In genomic region chr11:119904621-119905286, GRCm38 (mm10) we compare ENCODE assay signal across 9 mouse cellular contexts. TPM values are rescaled to one million over a fixed set of nuclear protein-coding genes. Genes with fewer than 3 reads are reported as not detected.
DNase-seq lines count a peak whose midpoint lies in the region; ATAC-seq lines count a peak whose summit lies in the region.
"Had no signal": no experiment of that assay in that cellular context is flagged by ENCODE, and none has a peak within 500 bp of the region (broad histone marks: within the 10 kb centered on the region; RNA-seq: fewer than 3 reads in every experiment).

No protein-coding gene starts in this region.

- H3K27me3 ChIP-seq in forebrain, embryonic 16.5 days (replicated peaks; ENCODE audit: control insufficient read depth, insufficient read depth, low read length), result no peaks in the 10 kb centered on the region
- peaks cover 16% of the 10 kb centered on the region for H3K27me3 ChIP-seq in intestine, embryonic 15.5 days (replicated peaks)
- H3K27me3 ChIP-seq in limb, embryonic 10.5 days (ENCODE audit: low read depth, poor library complexity, severe bottlenecking), result peaks cover 30% of the 10 kb centered on the region; the same call in 1 of the 2 replicates
- 0 out of 2 replicates have a peak, but pooled peaks cover 4% of the 10 kb centered on the region for H3K27me3 ChIP-seq in midbrain, embryonic 15.5 days (replicated peaks)
- H3K27me3 ChIP-seq in splenic B cell, adult 2 months (ENCODE audit: control insufficient read depth, insufficient read depth, low read length, poor library complexity, severe bottlenecking), result no peaks in the 10 kb centered on the region

- no peak overlapping the region for H3K4me2 ChIP-seq in forebrain, embryonic 16.5 days (ENCODE audit: low read length)
- H3K4me2 ChIP-seq in intestine, embryonic 15.5 days (replicated peaks), result no peak overlapping the region
- H3K4me2 ChIP-seq in midbrain, embryonic 15.5 days, result no peak overlapping the region

- peak; percentile 82 for ATAC-seq in forebrain, embryonic 16.5 days
- ATAC-seq in intestine, embryonic 15.5 days, result peak; percentile 66
- ATAC-seq in midbrain, embryonic 15.5 days (replicated peaks), result peak; percentile 75

- H3K9ac ChIP-seq in forebrain, embryonic 16.5 days (replicated peaks; ENCODE audit: low read depth, low read length), result no peak overlapping the region
- H3K9ac ChIP-seq in intestine, embryonic 15.5 days, result no peak overlapping the region
- H3K9ac ChIP-seq in midbrain, embryonic 15.5 days, result no peak overlapping the region

- no peaks in the 10 kb centered on the region for H3K36me3 ChIP-seq in forebrain, embryonic 16.5 days (ENCODE audit: control insufficient read depth, insufficient read depth)
- H3K36me3 ChIP-seq in intestine, embryonic 15.5 days, result no peaks in the 10 kb centered on the region
- no peaks in the 10 kb centered on the region; the same call in 1 of the 2 replicates for H3K36me3 ChIP-seq in limb, embryonic 10.5 days
- H3K36me3 ChIP-seq in midbrain, embryonic 15.5 days (replicated peaks), result no peaks in the 10 kb centered on the region
- no peaks in the 10 kb centered on the region for H3K36me3 ChIP-seq in splenic B cell, adult 2 months (ENCODE audit: control insufficient read depth, insufficient read depth, low read length, poor library complexity, severe bottlenecking)

- DNase-seq in ovary, postnatal 36 days (ENCODE audit: low spot score), result peak; percentile 56
- DNase-seq in ovary, postnatal 10 days (ENCODE audit: low spot score), result no peak
- DNase-seq in cerebellum, adult 11-12 months, result peak; percentile 66
- peak; percentile 79 for DNase-seq in limb, embryonic 10.5 days (ENCODE audit: low spot score)
- DNase-seq in splenic B cell, adult 2 months (ENCODE audit: low read depth, low spot score), result peak; percentile 78

- no peak overlapping the region for H3K27ac ChIP-seq in forebrain, embryonic 16.5 days (ENCODE audit: low read length)
- H3K27ac ChIP-seq in intestine, embryonic 15.5 days, result no peak overlapping the region
- no peak overlapping the region for H3K27ac ChIP-seq in limb, embryonic 10.5 days
- H3K27ac ChIP-seq in midbrain, embryonic 15.5 days, result no peak overlapping the region

- WGBS in forebrain, embryonic 16.5 days, result 31% methylated on average over 5 of the region's 5 CpGs
- 27% methylated on average over 5 of the region's 5 CpGs for WGBS in intestine, embryonic 15.5 days
- WGBS in limb, embryonic 10.5 days, result 42% methylated on average over 5 of the region's 5 CpGs
- 36% methylated on average over 5 of the region's 5 CpGs for WGBS in midbrain, embryonic 15.5 days

- H3K4me3 ChIP-seq in forebrain, embryonic 16.5 days (replicated peaks; ENCODE audit: low read length), result no peak overlapping the region
- no peak overlapping the region for H3K4me3 ChIP-seq in intestine, embryonic 15.5 days (replicated peaks)
- H3K4me3 ChIP-seq in limb, embryonic 10.5 days, result no peak overlapping the region
- H3K4me3 ChIP-seq in midbrain, embryonic 15.5 days, result no peak overlapping the region
- H3K4me3 ChIP-seq: erythroblast, embryonic 14.5 days had no signal

- H3K4me1 ChIP-seq in forebrain, embryonic 16.5 days (replicated peaks; ENCODE audit: control insufficient read depth, insufficient read depth, low read length), result peaks cover 6% of the 10 kb centered on the region; the same call in 1 of the 2 replicates
- peaks cover 3% of the 10 kb centered on the region; the same call in 1 of the 2 replicates for H3K4me1 ChIP-seq in intestine, embryonic 15.5 days (replicated peaks)
- H3K4me1 ChIP-seq in limb, embryonic 10.5 days, result peaks cover 17% of the 10 kb centered on the region
- 0 out of 2 replicates have a peak, but pooled peaks cover 3% of the 10 kb centered on the region for H3K4me1 ChIP-seq in midbrain, embryonic 15.5 days

- no peaks in the 10 kb centered on the region for H3K9me3 ChIP-seq in forebrain, embryonic 16.5 days (ENCODE audit: control insufficient read depth, low read length)
- H3K9me3 ChIP-seq in intestine, embryonic 15.5 days, result no peaks in the 10 kb centered on the region
- H3K9me3 ChIP-seq in limb, embryonic 10.5 days (replicated peaks), result no peaks in the 10 kb centered on the region
- no peaks in the 10 kb centered on the region for H3K9me3 ChIP-seq in midbrain, embryonic 15.5 days

RNA-seq across cellular contexts. Expression of gene Chmp6, which starts 8.5 kb away (rescaled TPM):
- polyA plus RNA-seq in forebrain, embryonic 16.5 days (2015; fragmentation: Nextera tagmentation; extraction: Ambion mirVana), result 83.4 and 96.5 TPM in 2 replicates
- 88.0 and 91.1 TPM in 2 replicates for polyA plus RNA-seq in intestine, embryonic 15.5 days (2015; fragmentation: Nextera tagmentation; extraction: Ambion mirVana)
- polyA plus RNA-seq in limb, embryonic 10.5 days (2016; fragmentation: Nextera tagmentation; extraction: Ambion mirVana), result 123 and 127 TPM in 2 replicates
- polyA plus RNA-seq in midbrain, embryonic 15.5 days (2015; fragmentation: Nextera tagmentation; extraction: Ambion mirVana), result 113 and 116 TPM in 2 replicates

RNA-seq across cellular contexts. Expression of gene Baiap2, which starts 37.8 kb away (rescaled TPM):
- polyA plus RNA-seq in forebrain, embryonic 16.5 days (2015; fragmentation: Nextera tagmentation; extraction: Ambion mirVana), result 36.5 and 38.7 TPM in 2 replicates
- 12.0 and 13.1 TPM in 2 replicates for polyA plus RNA-seq in intestine, embryonic 15.5 days (2015; fragmentation: Nextera tagmentation; extraction: Ambion mirVana)
- polyA plus RNA-seq in limb, embryonic 10.5 days (2016; fragmentation: Nextera tagmentation; extraction: Ambion mirVana), result 13.3 and 13.8 TPM in 2 replicates
- 15.5 and 16.3 TPM in 2 replicates for polyA plus RNA-seq in midbrain, embryonic 15.5 days (2015; fragmentation: Nextera tagmentation; extraction: Ambion mirVana)
